Mouse (Mus musculus): Measurements from ENCODE around the gene Rbms2. TPM values are rescaled to one million over a fixed set of nuclear protein-coding genes. Genes with fewer than 3 reads are reported as not detected.
"Not testable (repeated sequence)": the region's sequence is repeated elsewhere in the genome, so short reads cannot be mapped to it uniquely, and the experiment has no call there.

Gene Rbms2
- polyA plus RNA-seq, 2 experiments = 33.8 to 113 TPM

DNA sequence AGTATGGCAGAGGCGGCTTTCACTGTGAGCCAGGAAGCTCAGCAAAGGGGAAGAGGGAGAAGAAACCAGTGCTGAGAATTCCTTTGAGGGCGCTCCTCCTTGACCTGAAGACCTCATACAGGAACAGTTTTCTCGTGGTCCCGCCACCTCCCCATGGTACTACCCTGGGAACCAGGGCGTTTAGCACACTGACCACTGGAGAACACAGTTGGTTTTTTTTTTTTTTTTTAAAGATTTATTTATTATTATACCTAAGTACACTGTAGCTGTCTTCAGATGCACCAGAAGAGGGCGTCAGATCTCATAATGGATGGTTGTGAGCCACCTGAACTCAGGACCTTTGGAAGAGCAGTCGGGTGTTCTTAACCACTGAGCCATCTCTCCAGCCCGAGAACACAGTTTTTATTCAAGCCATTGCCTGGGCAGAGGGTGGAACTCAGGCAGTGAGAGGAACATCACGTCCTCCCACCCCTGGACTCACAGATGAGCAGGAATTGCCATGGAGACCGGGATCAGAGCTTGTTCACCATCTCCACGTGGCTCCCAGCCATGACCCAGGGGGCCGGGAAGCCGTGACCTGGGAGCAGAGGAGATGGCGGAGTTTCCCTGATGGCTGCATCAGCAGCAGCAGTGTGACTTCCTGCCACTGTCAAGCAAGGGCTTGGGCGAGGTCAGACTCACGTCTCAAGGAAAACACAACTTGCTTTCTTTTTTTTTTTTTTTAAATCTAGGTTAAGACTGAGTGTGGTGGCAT lies 41.6 kb upstream of the Rbms2 start:
- Histone ChIP-seq H3K9me3 (ENCODE audit: control insufficient read depth, low read length) (no peaks in the 10 kb centered on the region), H3K27ac (replicated peaks; ENCODE audit: low read depth, low read length) (no peak overlapping the region), H3K4me2 (replicated peaks; ENCODE audit: low read depth, low read length, severe bottlenecking) (no peak overlapping the region), H3K4me1 (ENCODE audit: control insufficient read depth, insufficient read depth, low read length) (peaks cover 11% of the 10 kb centered on the region), H3K9ac (ENCODE audit: low read depth, low read length, severe bottlenecking) (no peak overlapping the region), H3K27me3 (ENCODE audit: control insufficient read depth, insufficient read depth, low read length) (no peaks in the 10 kb centered on the region), H3K4me3 (replicated peaks; ENCODE audit: low read length) (no peak overlapping the region), H3K36me3 (ENCODE audit: control insufficient read depth, insufficient read depth, low read length) (no peaks in the 10 kb centered on the region)
- DNase-seq (ENCODE audit: low spot score) (no peak), ATAC-seq (ENCODE audit: low FRiP score, low read depth) (no peak)
- WGBS = 59% methylated on average over 16 of the region's 16 CpGs
- no peak for TF ChIP-seq POLR2A (IDR thresholded peaks at IDR 0.05; ENCODE audit: borderline replicate concordance, extremely low read depth, insufficient read depth, insufficient read length)

DNA sequence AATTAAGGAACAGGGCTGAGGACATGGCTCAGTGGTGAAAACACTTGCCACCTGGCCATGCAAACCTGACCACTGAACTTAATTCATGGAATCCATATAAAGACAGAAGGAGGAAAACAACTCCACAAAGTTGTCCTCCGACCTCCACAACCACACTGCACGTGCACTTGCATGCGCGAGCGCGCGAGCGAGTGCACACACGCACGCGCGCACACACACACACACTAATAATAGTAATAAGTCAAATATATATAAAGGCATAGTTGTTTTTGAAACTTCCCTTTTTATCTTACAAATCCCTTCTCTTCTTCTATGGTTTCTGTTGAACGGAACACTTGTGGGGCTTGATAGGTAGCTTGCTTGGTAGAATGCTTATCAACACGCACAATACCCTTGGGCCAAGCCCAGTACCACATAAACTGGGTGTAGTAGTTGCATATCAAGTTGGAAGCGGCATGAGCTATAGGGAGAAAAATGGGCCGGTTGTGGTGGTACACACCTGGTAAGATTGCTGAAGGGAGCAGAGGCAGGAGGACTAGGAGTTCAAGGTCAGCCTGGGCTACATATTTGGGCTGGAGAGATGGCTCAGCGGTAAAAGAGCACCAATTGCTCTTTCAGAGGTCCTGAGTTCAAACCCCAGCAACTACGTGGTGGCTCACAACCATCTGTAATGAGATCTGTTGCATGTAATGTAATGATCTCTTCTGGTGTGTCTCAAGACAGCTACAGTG lies 38.5 kb upstream of the Rbms2 start:
- H3K27me3 ChIP-seq (ENCODE audit: control insufficient read depth, insufficient read depth, low read length) = no peaks in the 10 kb centered on the region
- H3K27ac ChIP-seq (replicated peaks; ENCODE audit: low read depth, low read length) = no peak overlapping the region
- H3K36me3 ChIP-seq (ENCODE audit: control insufficient read depth, insufficient read depth, low read length) = no peaks in the 10 kb centered on the region
- H3K9me3 ChIP-seq (ENCODE audit: control insufficient read depth, low read length) = no peaks in the 10 kb centered on the region
- DNase-seq (ENCODE audit: low spot score) (no peak), ATAC-seq (ENCODE audit: low FRiP score, low read depth) (no peak)
- no peak for TF ChIP-seq POLR2A (IDR thresholded peaks at IDR 0.05; ENCODE audit: borderline replicate concordance, extremely low read depth, insufficient read depth, insufficient read length)
- H3K9ac ChIP-seq (ENCODE audit: low read depth, low read length, severe bottlenecking) = no peak overlapping the region
- H3K4me3 ChIP-seq (replicated peaks; ENCODE audit: low read length) = no peak overlapping the region
- WGBS = 94% methylated on average over 18 of the region's 18 CpGs
- H3K4me1 ChIP-seq (ENCODE audit: control insufficient read depth, insufficient read depth, low read length) = no peaks in the 10 kb centered on the region
- H3K4me2 ChIP-seq (replicated peaks; ENCODE audit: low read depth, low read length, severe bottlenecking) = no peak overlapping the region

DNA sequence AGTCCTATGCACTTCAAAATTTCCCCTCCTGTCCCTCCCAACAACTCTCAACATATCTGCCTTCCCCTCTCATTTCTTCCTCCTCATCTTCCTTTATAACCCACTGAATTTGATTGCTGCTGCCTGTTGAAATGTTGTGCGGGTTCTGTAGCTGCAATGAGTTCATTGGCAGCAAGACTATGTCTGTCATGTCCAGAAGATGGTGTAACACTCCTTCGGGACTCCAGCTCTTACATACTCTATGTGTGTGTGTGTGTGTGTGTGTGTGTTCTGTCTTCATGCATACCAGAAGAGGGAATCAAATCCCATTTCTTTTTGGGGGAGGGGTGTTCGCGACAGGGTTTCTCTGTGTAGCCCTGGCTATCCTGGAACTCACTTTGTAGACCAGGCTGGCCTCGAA lies 34.9 kb upstream of the Rbms2 start:
- no peak overlapping the region for H3K4me2 ChIP-seq (replicated peaks; ENCODE audit: low read depth, low read length, severe bottlenecking)
- no peak for TF ChIP-seq POLR2A (IDR thresholded peaks at IDR 0.05; ENCODE audit: borderline replicate concordance, extremely low read depth, insufficient read depth, insufficient read length)
- H3K9me3 ChIP-seq (ENCODE audit: control insufficient read depth, low read length) = no peaks in the 10 kb centered on the region
- no peak overlapping the region for H3K4me3 ChIP-seq (replicated peaks; ENCODE audit: low read length)
- no peak overlapping the region for H3K27ac ChIP-seq (replicated peaks; ENCODE audit: low read depth, low read length)
- no peak overlapping the region for H3K9ac ChIP-seq (ENCODE audit: low read depth, low read length, severe bottlenecking)
- H3K27me3 ChIP-seq (ENCODE audit: control insufficient read depth, insufficient read depth, low read length) = no peaks in the 10 kb centered on the region
- ATAC-seq (ENCODE audit: low FRiP score, low read depth) (no peak), DNase-seq (ENCODE audit: low spot score) (no peak)
- H3K4me1 ChIP-seq (ENCODE audit: control insufficient read depth, insufficient read depth, low read length) = peaks cover 5% of the 10 kb centered on the region
- no peaks in the 10 kb centered on the region for H3K36me3 ChIP-seq (ENCODE audit: control insufficient read depth, insufficient read depth, low read length)
- WGBS = 81% methylated on average over 5 of the region's 5 CpGs

DNA sequence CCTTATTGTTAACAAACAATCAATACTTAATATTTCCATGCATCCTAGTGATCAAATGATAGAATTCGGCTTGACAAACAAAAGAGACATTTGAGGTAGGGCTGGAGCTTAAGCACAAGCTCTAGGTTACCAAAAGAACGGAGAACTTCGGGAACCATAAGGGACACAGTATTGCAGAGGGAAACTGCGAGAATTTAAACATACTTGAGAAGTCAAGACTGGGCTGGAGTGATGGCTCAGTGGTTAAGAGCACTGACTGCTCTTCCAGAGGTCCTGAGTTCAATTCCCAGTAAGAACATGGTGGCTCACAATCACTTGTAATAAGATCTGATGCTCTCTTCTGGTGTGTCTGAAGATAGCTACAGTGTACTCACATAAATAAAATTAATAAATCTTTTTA lies 34.0 kb upstream of the Rbms2 start:
- not testable (repeated sequence) for H3K9ac ChIP-seq (ENCODE audit: low read depth, low read length, severe bottlenecking); H3K27me3 ChIP-seq (ENCODE audit: control insufficient read depth, insufficient read depth, low read length); ATAC-seq (ENCODE audit: low FRiP score, low read depth); H3K9me3 ChIP-seq (ENCODE audit: control insufficient read depth, low read length); H3K27ac ChIP-seq (replicated peaks; ENCODE audit: low read depth, low read length); H3K36me3 ChIP-seq (ENCODE audit: control insufficient read depth, insufficient read depth, low read length); H3K4me2 ChIP-seq (replicated peaks; ENCODE audit: low read depth, low read length, severe bottlenecking); DNase-seq (ENCODE audit: low spot score); H3K4me1 ChIP-seq (ENCODE audit: control insufficient read depth, insufficient read depth, low read length); H3K4me3 ChIP-seq (replicated peaks; ENCODE audit: low read length)
- WGBS = 88% methylated on average over 4 of the region's 4 CpGs

DNA sequence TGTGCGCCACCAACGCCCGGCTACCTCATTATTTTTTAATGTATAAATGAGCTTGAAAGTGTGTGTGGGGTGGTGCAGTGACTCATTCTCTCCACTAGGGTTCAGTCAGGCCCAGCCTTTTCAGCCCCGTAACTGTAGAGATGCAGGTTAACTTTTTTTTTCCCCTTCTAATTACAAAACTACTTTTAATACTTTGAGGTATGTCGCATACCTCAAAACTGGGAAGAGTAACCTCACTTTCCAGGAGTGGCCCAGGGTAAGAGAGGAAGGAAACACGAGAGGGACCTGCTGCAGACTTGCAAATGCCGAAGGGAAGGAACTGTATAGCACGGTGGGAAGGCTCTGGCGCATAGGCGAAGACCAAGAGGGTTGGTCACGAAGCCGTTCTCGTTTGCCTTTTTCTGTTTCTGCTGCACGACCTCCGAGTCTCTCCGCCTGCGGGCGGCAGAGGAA lies 32.8 kb upstream of the Rbms2 start:
- no peaks in the 10 kb centered on the region for H3K27me3 ChIP-seq (ENCODE audit: control insufficient read depth, insufficient read depth, low read length)
- H3K4me2 ChIP-seq (replicated peaks; ENCODE audit: low read depth, low read length, severe bottlenecking) = peak overlapping the region; percentile 49
- H3K4me1 ChIP-seq (ENCODE audit: control insufficient read depth, insufficient read depth, low read length) = peaks cover 5% of the 10 kb centered on the region
- ATAC-seq (ENCODE audit: low FRiP score, low read depth) = 0 out of 2 replicates have a peak, but pooled peaks have one; percentile 35
- H3K9me3 ChIP-seq (ENCODE audit: control insufficient read depth, low read length) = no peaks in the 10 kb centered on the region
- no peak for TF ChIP-seq POLR2A (IDR thresholded peaks at IDR 0.05; ENCODE audit: borderline replicate concordance, extremely low read depth, insufficient read depth, insufficient read length)
- no peaks in the 10 kb centered on the region for H3K36me3 ChIP-seq (ENCODE audit: control insufficient read depth, insufficient read depth, low read length)
- peak overlapping the region; percentile 31 for H3K4me3 ChIP-seq (replicated peaks; ENCODE audit: low read length)
- WGBS = 1% methylated on average over 18 of the region's 18 CpGs
- H3K27ac ChIP-seq (replicated peaks; ENCODE audit: low read depth, low read length) = no peak overlapping the region
- H3K9ac ChIP-seq (ENCODE audit: low read depth, low read length, severe bottlenecking) = peak overlapping the region; percentile 32; the same call in 1 of the 2 replicates
- DNase-seq (ENCODE audit: low spot score) = peak; percentile 78
